Mouse (Mus musculus) stomach, embryonic 16.5 days (tissue): Measurements from ENCODE around the gene Msantd2. TPM values are rescaled to one million over a fixed set of nuclear protein-coding genes. Genes with fewer than 3 reads are reported as not detected.
A peak's percentile ranks its signal among the peaks of the same experiment; 100 is the strongest.

Source experiments
- ATAC-seq: fragments of 200-750 bp; cut with Nextera tagmentation; 2 replicates; pipeline ENCODE4 v1.8.0; 2017; ENCODE audit warnings: moderate number of reproducible peaks, moderate TSS enrichment; ENCODE audit not compliant: insufficient read depth, low FRiP score
- H3K27ac ChIP-seq: fragments of 300-500 bp; sonication (generic); 2 replicates; pipeline ENCODE4 v1.5.1; 2014; ENCODE audit warnings: low read length
- H3K27me3 ChIP-seq: fragments of 300-500 bp; sonication (generic); 2 replicates; pipeline ENCODE4 v1.6.1; 2014; ENCODE audit warnings: low read length, control low read depth, mixed read lengths; ENCODE audit not compliant: control insufficient read depth, insufficient read depth
- H3K36me3 ChIP-seq: fragments of 300-500 bp; sonication (generic); 2 replicates; pipeline ENCODE4 v1.6.1; 2014; ENCODE audit warnings: low read length; ENCODE audit not compliant: control insufficient read depth, insufficient read depth
- H3K4me1 ChIP-seq: fragments of 300-500 bp; sonication (generic); 2 replicates; pipeline ENCODE4 v1.6.1; 2014; ENCODE audit warnings: low read length, control low read depth, mixed read lengths; ENCODE audit not compliant: control insufficient read depth, insufficient read depth
- H3K4me2 ChIP-seq: fragments of 300-500 bp; sonication (generic); 2 replicates; pipeline ENCODE4 v1.6.1; 2014; ENCODE audit warnings: low read depth, low read length, mixed read lengths
- H3K4me3 ChIP-seq: fragments of 300-500 bp; sonication (generic); replicated peaks from 2 replicates; pipeline ENCODE4 v1.5.1; 2014; ENCODE audit warnings: mild to moderate bottlenecking, low read length
- H3K9ac ChIP-seq: fragments of 300-500 bp; sonication (generic); 2 replicates; pipeline ENCODE4 v1.6.1; 2014; ENCODE audit warnings: low read length
- H3K9me3 ChIP-seq: fragments of 300-500 bp; sonication (generic); replicated peaks from 2 replicates; pipeline ENCODE4 v1.6.1; 2016; ENCODE audit warnings: low read length, control low read depth; ENCODE audit not compliant: control insufficient read depth
- WGBS: fragments of 180-500 bp; shearing (Covaris S2); extraction: QIAGEN DNeasy Blood & Tissue Kit; methylation state at CpG from one replicate; pipeline ENCODE4 v1.1.7; 2014; 5-methylcytosine and 5-hydroxymethylcytosine counted together
- polyA plus RNA-seq: library from polyadenylated mRNA; unstranded; fragments of >200 nt; fragmentation: Nextera tagmentation; extraction: Ambion mirVana; gene quantifications from 2 replicates; pipeline ENCODE4 v1.2.1, GENCODE M21; 2015

The Msantd2 gene
- polyA plus RNA-seq = 15.3 and 16.1 TPM in 2 replicates

DNA sequence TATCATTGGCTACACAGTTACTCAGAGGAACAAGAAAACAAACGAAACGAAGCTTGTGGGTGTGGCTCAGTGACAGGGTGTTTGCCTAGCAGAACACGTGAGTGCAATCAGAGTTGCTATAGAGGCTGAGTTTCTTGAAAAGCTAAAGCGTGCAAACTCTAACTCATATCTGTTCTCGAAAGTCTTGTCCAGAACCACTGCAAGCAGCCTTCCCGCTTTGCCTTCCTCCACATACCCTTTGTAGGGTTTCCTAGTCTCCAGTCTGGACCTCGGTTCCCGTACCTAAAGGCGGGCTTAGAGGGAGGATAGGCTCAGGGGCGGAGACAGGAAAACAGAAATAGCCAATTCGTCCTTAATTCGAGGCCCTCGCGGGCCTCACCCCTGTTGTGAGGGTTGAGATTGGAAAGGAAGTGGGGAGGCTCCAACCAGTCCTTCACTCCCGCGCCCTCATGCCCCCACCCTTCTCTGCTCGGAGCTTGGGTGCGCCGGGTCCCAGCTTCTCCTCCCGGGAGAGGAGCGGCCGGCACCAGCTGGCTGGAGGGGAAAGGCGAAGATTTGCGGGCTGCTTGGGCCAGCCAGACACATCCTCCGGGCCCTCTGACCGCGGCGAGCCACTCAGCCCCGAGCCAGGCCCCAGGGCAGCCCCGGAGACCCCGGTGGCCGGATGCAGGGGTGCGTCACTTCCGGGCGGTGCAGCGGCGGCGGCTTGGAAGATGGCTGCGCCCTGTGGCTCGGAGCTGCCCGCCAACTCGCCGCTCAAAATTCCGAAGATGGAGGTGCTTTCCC, at the start of gene Msantd2:
TSS of gene Msantd2 (plus strand) at position 709 of the 786 bp plus-strand sequence.
- peaks cover 9% of the 10 kb centered on the region for H3K4me1 ChIP-seq
- peak within 1 kb of the TSS; percentile 83 for H3K4me3 ChIP-seq
- no peaks in the 10 kb centered on the region for H3K36me3 ChIP-seq
- WGBS = under 1% methylated on average over 44 of the region's 44 CpGs
- no peaks in the 10 kb centered on the region for H3K27me3 ChIP-seq
- ATAC-seq = peak; percentile 93
- peak within 1 kb of the TSS; percentile 79 for H3K4me2 ChIP-seq
- H3K27ac ChIP-seq = peak within 1 kb of the TSS; percentile 100
- H3K9me3 ChIP-seq = no peaks in the 10 kb centered on the region
- peak within 1 kb of the TSS; percentile 96 for H3K9ac ChIP-seq

DNA sequence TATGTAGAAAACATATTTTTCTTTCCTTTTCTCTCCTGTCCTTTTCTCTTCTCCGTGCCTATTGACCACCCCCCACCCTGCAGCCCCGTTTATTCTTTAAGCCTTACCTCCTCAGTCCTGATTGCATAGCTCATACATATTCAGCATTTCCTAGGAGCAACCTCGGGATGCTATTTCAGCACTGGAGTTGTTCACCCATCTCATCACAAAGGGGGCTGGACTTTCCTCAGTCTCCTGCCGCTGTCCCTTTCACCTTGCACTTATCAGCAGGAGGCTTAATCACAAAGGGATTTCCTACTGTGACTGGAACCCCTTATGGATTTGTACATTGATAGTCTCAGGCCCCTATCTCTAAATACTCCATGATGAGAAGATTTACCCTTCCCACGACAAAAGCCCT, 36.7 kb upstream of the Msantd2 start:
- H3K27ac ChIP-seq = no peak overlapping the region
- no peaks in the 10 kb centered on the region for H3K36me3 ChIP-seq
- WGBS = 2% methylated on average over 5 of the region's 5 CpGs
- no peak overlapping the region for H3K4me2 ChIP-seq
- no peak overlapping the region for H3K4me3 ChIP-seq
- H3K9me3 ChIP-seq = no peaks in the 10 kb centered on the region
- ATAC-seq = no peak
- H3K9ac ChIP-seq = no peak overlapping the region
- 0 out of 2 replicates have a peak, but pooled peaks cover 6% of the 10 kb centered on the region for H3K4me1 ChIP-seq
- H3K27me3 ChIP-seq = peaks cover 46% of the 10 kb centered on the region

DNA sequence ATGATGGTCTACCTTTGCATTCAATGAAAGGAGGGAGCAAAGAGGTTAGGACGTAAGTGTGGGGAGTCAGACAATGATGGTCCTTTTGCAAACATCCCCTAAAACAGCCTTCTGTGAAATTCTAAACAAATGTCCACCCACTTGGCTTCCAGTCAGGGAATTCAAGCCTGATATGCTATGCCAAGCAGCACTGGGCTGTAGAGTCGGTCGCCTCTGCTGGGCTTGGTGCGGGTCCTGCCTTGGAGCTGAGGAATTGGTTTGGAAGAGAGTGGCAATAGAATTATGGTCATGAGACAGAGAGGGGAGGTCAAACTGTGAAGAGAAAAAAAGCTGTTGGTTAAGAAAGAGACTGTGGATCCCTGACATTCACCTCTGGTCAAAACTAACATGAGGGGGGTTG, 35.8 kb upstream of the Msantd2 start:
- Histone ChIP-seq H3K36me3 (no peaks in the 10 kb centered on the region), H3K27ac (no peak overlapping the region), H3K4me3 (no peak overlapping the region), H3K9me3 (no peaks in the 10 kb centered on the region), H3K4me1 (0 out of 2 replicates have a peak, but pooled peaks cover 6% of the 10 kb centered on the region), H3K27me3 (peaks cover 55% of the 10 kb centered on the region), H3K9ac (no peak overlapping the region), H3K4me2 (no peak overlapping the region)
- WGBS = 38% methylated on average over 4 of the region's 4 CpGs
- no peak for ATAC-seq

GRCm38 (mm10) chr9:37454011-37454492, 35.1 kb upstream of the Msantd2 start:
- H3K4me2 ChIP-seq = no peak overlapping the region
- no peak overlapping the region for H3K27ac ChIP-seq
- 10% methylated on average over 6 of the region's 6 CpGs for WGBS
- ATAC-seq = no peak
- no peaks in the 10 kb centered on the region for H3K36me3 ChIP-seq
- no peak overlapping the region for H3K4me3 ChIP-seq
- H3K9ac ChIP-seq = no peak overlapping the region
- peaks cover 62% of the 10 kb centered on the region for H3K27me3 ChIP-seq
- no peaks in the 10 kb centered on the region for H3K9me3 ChIP-seq
- H3K4me1 ChIP-seq = 0 out of 2 replicates have a peak, but pooled peaks cover 6% of the 10 kb centered on the region

- no peaks in the 10 kb centered on the region for H3K36me3 ChIP-seq
- WGBS = 13% methylated on average over 3 of the region's 3 CpGs
- ATAC-seq = no peak
- H3K27me3 ChIP-seq = peaks cover 71% of the 10 kb centered on the region
- H3K27ac ChIP-seq = no peak overlapping the region
- peaks cover 9% of the 10 kb centered on the region; the same call in 1 of the 2 replicates for H3K4me1 ChIP-seq
- H3K9me3 ChIP-seq = no peaks in the 10 kb centered on the region
- no peak overlapping the region for H3K9ac ChIP-seq
- no peak overlapping the region for H3K4me2 ChIP-seq
- no peak overlapping the region for H3K4me3 ChIP-seq
Observed at GRCm38 (mm10) chr9:37454991-37455390, 34.1 kb upstream of the Msantd2 start.

DNA sequence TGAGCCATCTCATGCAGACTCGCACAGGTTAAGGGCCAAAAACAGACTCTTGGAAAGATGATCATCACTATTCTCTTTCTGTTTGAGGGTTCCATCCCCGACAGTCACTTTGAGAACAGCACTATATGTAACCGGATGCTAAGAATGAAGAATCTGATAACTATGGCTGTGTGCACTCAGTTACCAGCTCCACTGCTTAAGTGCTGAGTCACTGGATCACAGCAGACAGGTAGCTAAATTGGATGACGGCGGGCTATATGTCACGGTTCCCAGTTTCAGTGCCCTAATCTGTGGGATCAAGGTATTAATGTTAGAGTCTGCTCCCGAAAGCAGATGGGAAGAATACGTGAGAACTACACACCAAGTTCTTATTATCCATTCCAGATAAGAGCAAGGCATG, 33.3 kb upstream of the Msantd2 start:
- peaks cover 79% of the 10 kb centered on the region for H3K27me3 ChIP-seq
- H3K4me2 ChIP-seq = peak overlapping the region; percentile 47; the same call in 1 of the 2 replicates
- ATAC-seq = no peak
- no peak overlapping the region for H3K4me3 ChIP-seq
- WGBS = 4% methylated on average over 8 of the region's 8 CpGs
- H3K27ac ChIP-seq = no peak overlapping the region
- no peaks in the 10 kb centered on the region for H3K36me3 ChIP-seq
- peaks cover 13% of the 10 kb centered on the region; the same call in 1 of the 2 replicates for H3K4me1 ChIP-seq
- H3K9me3 ChIP-seq = no peaks in the 10 kb centered on the region
- no peak overlapping the region for H3K9ac ChIP-seq

DNA sequence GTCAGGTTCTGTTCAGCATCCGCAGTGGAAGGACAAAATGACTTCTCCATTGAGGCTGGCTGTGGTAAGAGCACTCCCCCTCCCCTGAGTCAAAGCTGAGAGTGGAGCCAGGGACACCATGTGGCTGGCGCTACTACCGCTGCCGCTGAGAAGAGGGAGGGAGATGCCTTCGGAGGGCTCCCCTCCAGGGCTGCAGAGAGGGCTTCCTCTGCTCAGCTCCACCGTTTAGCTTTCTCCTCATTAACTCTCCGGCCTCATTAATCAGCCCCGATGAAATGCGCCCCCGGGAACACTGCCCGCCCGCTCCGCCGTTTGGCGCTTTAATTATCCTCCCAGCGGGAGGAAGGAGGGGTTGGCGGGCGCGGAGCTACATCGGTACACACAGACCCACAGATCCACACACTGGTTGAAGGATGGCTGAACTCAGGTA, 32.6 kb upstream of the Msantd2 start:
- H3K9me3 ChIP-seq = no peaks in the 10 kb centered on the region
- H3K27ac ChIP-seq = no peak overlapping the region
- peak overlapping the region; percentile 32 for H3K4me3 ChIP-seq
- H3K36me3 ChIP-seq = no peaks in the 10 kb centered on the region
- H3K4me2 ChIP-seq = peak overlapping the region; percentile 47
- H3K4me1 ChIP-seq = peaks cover 13% of the 10 kb centered on the region; the same call in 1 of the 2 replicates
- no peak overlapping the region; the same call in 1 of the 2 replicates for H3K9ac ChIP-seq
- peak; percentile 46; the same call in 1 of the 2 replicates for ATAC-seq
- H3K27me3 ChIP-seq = peaks cover 82% of the 10 kb centered on the region
- WGBS = under 1% methylated on average over 20 of the region's 20 CpGs

- WGBS = 63% methylated on average over 1 of the region's 1 CpGs
- ATAC-seq = no peak
- H3K27me3 ChIP-seq = peaks cover 86% of the 10 kb centered on the region
Observed at GRCm38 (mm10) chr9:37457151-37457550, 32.0 kb upstream of the Msantd2 start.

DNA sequence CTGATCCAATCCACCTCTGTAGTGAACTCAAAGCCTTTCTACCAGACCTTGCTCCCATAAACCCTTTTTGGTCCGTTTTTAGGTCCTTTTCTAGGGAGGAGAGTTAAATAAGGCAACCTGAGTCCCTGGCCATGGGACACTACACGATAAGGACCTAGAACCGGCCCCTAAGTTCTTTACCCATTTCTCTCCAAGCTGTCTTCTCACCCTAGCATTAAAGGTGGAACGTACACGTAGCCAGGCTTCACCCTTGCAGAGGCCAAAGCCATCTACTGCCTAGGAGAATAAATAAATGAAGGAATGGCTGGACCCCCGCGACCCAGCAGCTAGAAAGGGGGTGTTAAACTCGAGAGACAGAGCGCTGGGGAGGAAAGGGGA, 29.5 kb upstream of the Msantd2 start:
- Histone ChIP-seq H3K27me3 (peaks cover 73% of the 10 kb centered on the region), H3K9ac (peak overlapping the region; percentile 37; the same call in 1 of the 2 replicates), H3K27ac (no peak overlapping the region), H3K4me3 (peak overlapping the region; percentile 50), H3K36me3 (no peaks in the 10 kb centered on the region), H3K4me2 (peak overlapping the region; percentile 91), H3K9me3 (no peaks in the 10 kb centered on the region), H3K4me1 (peaks cover 13% of the 10 kb centered on the region; the same call in 1 of the 2 replicates)
- 2% methylated on average over 9 of the region's 9 CpGs for WGBS
- no peak for ATAC-seq

More at GRCm38 (mm10) chr9:37457151-37457550, 32.0 kb upstream of the Msantd2 start:
- Histone ChIP-seq H3K36me3 (no peaks in the 10 kb centered on the region), H3K4me1 (peaks cover 13% of the 10 kb centered on the region; the same call in 1 of the 2 replicates), H3K4me3 (no peak overlapping the region), H3K9me3 (no peaks in the 10 kb centered on the region), H3K4me2 (no peak overlapping the region), H3K9ac (no peak overlapping the region), H3K27ac (no peak overlapping the region)
